Mouse (Mus musculus): ENCODE measurements around the gene Ctu1. TPM values are rescaled to one million over a fixed set of nuclear protein-coding genes. Genes with fewer than 3 reads are reported as not detected.
"Not testable (repeated sequence)": the region's sequence is repeated elsewhere in the genome, so short reads cannot be mapped to it uniquely, and the experiment has no call there.

The Ctu1 gene
- total RNA-seq, 2 experiments from 2014 or later: 12.4 TPM

DNA sequence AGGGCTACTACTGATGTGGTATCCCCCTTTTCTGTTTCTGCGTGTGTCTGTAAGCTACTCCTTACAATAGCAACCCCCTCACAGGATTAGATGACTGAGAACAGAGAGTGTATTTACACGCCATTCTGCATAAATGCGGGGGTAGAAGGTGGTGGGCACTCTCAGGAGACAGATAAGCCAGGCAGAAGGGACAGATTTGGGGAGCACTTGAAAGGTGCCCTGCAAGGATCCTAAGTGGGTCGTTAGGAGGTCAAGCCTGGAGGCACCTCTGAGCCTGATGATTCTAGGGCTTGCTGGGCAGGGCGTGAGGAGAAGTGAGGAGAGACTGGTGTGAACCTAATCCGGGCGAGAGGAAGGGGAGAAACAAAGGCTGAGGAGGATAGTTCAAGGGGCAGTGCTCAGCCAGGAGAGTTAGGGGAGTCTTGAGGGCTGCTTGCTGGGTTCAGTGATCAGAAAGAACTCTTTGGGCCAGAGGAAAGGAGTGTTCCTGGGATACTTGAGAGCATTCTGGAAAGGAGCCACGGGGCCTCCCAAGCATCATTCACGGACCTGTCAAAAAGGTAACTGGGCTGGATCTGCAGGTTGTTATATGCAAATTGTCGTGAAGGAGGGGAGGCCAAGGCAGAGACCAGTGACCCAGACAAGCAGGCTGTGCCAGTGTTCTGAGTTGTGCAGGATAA lies 905 bp downstream of the Ctu1 start:
- no peak for DNase-seq (ENCODE audit: extremely low spot score in 1 of 2, low spot score in 2 of 2)
- intact Hi-C loops (cut with DNase I): no loop called here

DNA sequence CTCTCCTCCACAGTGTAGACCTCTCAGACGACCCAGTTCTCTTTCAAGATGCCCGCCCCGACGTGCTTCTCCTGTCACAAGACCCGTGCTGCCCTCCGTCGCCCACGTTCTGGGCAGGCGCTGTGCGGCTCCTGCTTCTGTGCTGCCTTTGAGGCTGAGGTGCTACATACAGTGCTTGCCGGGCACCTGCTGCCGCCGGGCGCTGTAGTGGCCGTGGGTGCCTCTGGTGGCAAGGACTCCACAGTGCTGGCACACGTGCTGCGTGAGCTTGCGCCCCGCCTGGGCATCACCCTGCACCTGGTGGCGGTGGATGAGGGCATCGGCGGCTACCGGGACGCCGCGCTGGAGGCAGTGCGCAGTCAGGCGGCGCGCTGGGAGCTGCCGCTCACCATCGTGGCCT lies 3.3 kb downstream of the Ctu1 start:
- DNase-seq (ENCODE audit: extremely low spot score in 1 of 2, low spot score in 2 of 2): no peak
- intact Hi-C loops (cut with DNase I): no loop called here

DNA sequence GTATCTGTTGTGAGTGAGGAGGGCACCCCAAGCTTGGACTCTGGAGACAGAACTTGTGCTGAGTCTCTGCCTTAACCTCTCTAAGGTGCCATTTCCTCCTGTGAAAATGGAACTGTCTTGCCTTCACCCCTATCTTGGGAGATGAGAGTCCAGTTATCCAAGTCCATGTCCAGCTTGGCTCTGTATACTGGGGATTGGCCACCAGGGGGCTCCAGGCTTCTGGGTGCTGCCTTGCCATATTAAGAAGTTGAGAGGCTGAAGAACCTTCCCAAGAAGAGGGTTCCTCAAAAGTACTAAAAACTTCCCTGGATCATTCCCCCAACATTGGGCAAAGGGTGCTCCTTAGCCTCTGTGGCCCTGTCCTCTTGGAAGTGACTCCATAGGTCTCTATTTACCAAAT lies 6.7 kb downstream of the Ctu1 start:
- intact Hi-C loops (cut with DNase I): no loop called here
- DNase-seq (ENCODE audit: extremely low spot score in 1 of 2, low spot score in 2 of 2): no peak

DNA sequence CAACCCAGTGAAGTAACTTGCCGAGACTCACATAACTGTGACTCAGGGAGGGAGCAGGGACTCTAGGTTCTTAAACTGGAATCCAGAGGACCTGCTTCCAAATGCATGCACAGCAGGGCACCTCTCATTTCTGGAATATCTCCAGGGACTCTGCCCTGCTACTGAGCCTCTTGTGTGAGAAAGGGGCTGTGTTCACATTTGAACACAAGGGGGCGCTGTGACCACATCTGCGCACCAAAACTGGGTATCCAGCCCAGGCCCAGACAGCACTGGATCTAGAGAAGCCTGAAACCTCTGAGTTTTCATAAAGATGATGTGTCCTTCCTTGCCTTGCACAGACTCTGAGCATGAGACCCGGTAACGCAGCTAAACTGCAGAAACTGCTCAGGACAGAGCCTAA lies 9.1 kb downstream of the Ctu1 start:
- intact Hi-C loops (cut with DNase I): loop anchor here (2.0 to 5.0 kb wide), 2 partner anchors 101 to 214 kb away; partner anchors contain the start of gene Klk10
- DNase-seq (ENCODE audit: extremely low spot score in 1 of 2, low spot score in 2 of 2): peak; percentile 62 to 79

GRCm38 (mm10) chr7:43682511-43682910 lies 10.7 kb downstream of the Ctu1 start:
- intact Hi-C loops (cut with DNase I): loop anchor here (5.0 kb wide), 1 partner anchor 100 kb away; the partner anchor contains the start of gene Klk10
- DNase-seq (ENCODE audit: extremely low spot score in 1 of 2, low spot score in 2 of 2): not testable (repeated sequence)

DNA sequence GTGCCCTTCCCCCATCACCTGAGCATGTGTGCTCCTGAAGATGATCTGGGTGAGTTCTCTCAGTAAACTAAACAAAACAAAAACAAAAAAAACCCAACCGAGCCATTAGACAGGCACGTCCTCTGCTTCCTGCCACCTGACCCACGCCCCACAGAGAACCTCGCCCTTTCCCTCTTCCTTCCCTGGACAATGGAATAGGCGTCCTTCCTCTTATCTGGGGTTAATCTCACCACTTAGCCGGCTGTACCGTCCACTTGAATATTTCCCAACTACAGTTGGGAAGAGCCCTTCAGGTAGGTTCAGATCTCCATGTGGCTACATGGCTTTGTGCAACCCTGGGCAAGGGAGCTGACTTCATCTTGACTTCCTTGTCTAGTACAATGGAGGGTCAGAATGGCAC lies 13.3 kb downstream of the Ctu1 start:
- intact Hi-C loops (cut with DNase I): no loop called here

DNA sequence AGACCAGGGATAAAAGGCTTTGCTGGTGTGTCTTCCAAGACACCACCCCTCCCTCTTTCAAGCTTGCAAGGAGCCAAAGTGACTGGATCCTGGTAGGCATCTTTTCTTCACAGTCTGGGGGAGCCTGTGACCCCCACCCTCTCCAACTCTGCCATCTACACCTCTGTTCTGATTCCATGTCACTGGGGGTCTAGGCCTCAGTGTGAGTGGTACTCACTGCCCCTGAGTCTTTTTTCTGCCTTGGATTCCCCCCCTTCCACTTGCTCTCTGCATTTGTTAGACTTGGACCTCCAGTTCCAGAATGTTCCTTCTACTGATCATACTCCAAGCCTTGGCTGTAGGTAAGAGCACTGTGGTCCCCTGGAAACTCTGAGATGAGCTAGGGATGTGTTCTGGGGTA lies 18.3 kb downstream of the Ctu1 start, which contains the start of gene Klk14:
Gene Klk14, plus strand, starts transcription at position 301 of the 400 bp plus-strand sequence.
- no peak for DNase-seq (ENCODE audit: extremely low spot score in 1 of 2, low spot score in 2 of 2)

More for the DNA sequence above, 13.3 kb downstream of the Ctu1 start:
- DNase-seq (ENCODE audit: extremely low spot score in 1 of 2, low spot score in 2 of 2): no peak

DNA sequence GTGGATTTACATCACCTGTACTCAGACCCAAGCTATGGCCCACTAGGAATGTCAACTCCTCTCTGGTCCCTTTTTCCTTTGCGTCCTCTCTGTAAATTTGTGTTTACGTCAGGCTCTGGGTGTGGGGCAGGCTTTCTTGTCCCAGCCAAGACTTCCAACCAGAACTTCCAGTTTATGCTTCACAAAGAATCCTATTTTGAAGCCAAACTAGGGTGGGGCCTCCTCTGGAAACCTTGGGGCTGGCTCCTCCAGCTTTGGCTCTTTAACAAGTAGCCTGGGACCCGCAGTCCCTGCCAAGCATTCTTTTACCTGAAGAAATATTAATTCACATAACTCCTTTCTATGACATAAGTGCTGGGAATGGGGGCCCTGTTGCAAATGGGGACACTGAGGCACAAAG lies 38.2 kb downstream of the Ctu1 start:
- intact Hi-C loops (cut with DNase I): no loop called here
- no peak for DNase-seq (ENCODE audit: extremely low spot score in 1 of 2, low spot score in 2 of 2)

More for the DNA sequence above, 18.3 kb downstream of the Ctu1 start, which contains the start of gene Klk14:
- intact Hi-C loops (cut with DNase I): no loop called here

DNA sequence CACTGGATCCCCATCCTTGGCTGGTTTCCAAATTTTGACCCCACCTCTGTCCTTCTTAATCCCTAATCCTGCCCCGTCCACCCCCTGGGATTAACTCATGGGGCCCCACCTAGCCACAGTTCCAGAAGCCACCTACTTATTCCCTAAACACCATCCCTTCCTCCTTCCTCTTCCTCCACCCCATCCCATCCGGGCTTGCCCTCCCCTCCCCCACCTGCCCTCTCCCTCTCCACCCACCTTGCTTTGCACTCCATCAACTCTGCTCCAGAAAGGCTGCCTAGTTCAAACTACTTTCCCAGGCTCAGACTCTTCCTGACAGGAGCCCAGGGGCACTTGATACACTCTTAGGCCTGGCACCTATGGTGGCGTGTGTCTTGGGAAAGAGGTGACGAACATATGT lies 40.5 kb downstream of the Ctu1 start, which contains the start of gene Klk13:
Gene Klk13, plus strand, starts transcription at position 301 of the 400 bp plus-strand sequence.
- DNase-seq (ENCODE audit: extremely low spot score in 1 of 2, low spot score in 2 of 2): no peak
- intact Hi-C loops (cut with DNase I): no loop called here

DNA sequence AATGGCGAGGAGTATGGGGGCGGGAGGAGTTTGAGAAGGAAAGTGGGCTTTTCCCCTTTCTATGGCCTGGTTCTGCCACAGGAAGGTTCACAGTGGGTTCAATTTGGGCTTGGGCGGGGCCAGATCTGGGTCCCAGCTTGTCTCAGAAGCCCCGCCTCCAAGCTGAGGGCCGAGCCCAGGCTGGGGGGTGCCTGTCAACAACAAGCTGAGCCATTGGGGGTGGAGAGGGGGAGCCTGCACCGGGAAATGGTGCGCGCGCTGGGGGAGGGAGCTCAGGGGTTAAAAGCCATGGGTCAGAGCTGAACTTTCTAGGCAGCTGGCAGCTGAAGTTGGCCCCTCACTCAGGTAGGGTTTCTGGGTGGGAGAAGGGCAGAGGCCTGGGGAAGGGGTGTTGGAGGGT lies 41.1 kb downstream of the Ctu1 start:
- no peak for DNase-seq (ENCODE audit: extremely low spot score in 1 of 2, low spot score in 2 of 2)
- intact Hi-C loops (cut with DNase I): no loop called here

DNA sequence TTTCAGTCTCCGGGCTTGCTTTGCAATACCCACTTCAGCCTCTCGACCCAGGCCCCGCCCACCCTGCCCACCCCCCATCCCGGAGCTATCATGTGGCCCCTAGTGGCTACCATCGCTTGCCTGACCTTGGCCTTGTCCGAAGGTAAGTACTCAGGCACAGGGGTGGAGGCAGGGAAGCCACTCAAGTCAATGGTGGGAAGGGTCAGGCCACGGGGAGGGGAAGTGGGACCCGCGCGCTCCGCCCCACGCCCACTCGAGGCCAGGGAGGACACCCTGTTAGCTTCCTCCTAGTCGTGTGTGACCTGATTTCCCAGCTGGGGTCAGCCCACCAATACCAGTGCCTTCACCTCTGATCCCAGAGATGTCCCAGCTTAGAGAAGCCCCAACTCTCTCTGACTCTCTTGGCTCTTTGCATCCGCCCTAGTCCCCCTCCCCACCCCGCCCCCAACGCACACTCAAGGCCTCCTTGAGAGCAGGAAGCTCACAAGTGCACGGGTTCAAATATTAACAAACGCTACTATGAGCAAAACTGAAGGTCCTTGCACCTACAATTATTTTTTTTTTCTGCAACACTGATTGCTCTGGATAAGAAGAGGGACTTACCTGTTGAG lies 42.0 kb downstream of the Ctu1 start:
- intact Hi-C loops (cut with DNase I): no loop called here
- DNase-seq (ENCODE audit: extremely low spot score in 1 of 2, low spot score in 2 of 2): no peak

Other genes with a start within 250 kb of the Ctu1 start
- gene Lim2, start 244.3 kb upstream of the Ctu1 start, total RNA-seq (2021): not detected
- not detected for gene Nkg7, start 234.9 kb upstream of the Ctu1 start, total RNA-seq (2021)
- gene Cldnd2, start 231.2 kb upstream of the Ctu1 start, total RNA-seq (2021): not detected
- 10 to 100 TPM; 52.2 to 55.8 TPM for gene Etfb, start 227.9 kb upstream of the Ctu1 start, total RNA-seq (2021)
- gene Gm45233, start 227.9 kb upstream of the Ctu1 start, total RNA-seq (2021): 1 to 10 TPM in 1 of 2 experiments, under 1 TPM in 1; 0.79 to 1.4 TPM
- gene Vsig10l, start 208.9 kb upstream of the Ctu1 start, total RNA-seq (2021): 1 to 10 TPM; 4.4 TPM
- 10 to 100 TPM; 46.4 to 47.7 TPM for gene Iglon5, start 181.9 kb upstream of the Ctu1 start, total RNA-seq (2021)
- not detected for gene 4931406B18Rik, start 166.1 kb upstream of the Ctu1 start, total RNA-seq (2021)
- 1 to 10 TPM; 6.3 to 6.7 TPM for gene Cd33, start 127.6 kb upstream of the Ctu1 start, total RNA-seq (2021)
- 1 to 10 TPM; 5.1 to 5.8 TPM for gene Zfp658, start 109.8 kb upstream of the Ctu1 start, total RNA-seq (2021)
- gene Zfp719, start 92.4 kb upstream of the Ctu1 start, total RNA-seq (2021): 10 to 100 TPM; 17.1 to 26.4 TPM
- gene Zfp819, start 64.8 kb upstream of the Ctu1 start, total RNA-seq (2021): not detected
- gene Ceacam18, start 37.3 kb upstream of the Ctu1 start, total RNA-seq (2021): under 1 TPM in 1 of 2 experiments, not detected in 1; 0.18 TPM
- gene Siglece, start 11.9 kb upstream of the Ctu1 start, total RNA-seq (2021): 1 to 10 TPM; 1.1 TPM
- gene Klk14, start 18.4 kb downstream of the Ctu1 start, total RNA-seq (2021): not detected
- not detected for gene Klk13, start 40.6 kb downstream of the Ctu1 start, total RNA-seq (2021)
- not detected for gene Klk12, start 96.9 kb downstream of the Ctu1 start, total RNA-seq (2021)
- not detected for gene Klk11, start 102.6 kb downstream of the Ctu1 start, total RNA-seq (2021)
- not detected for gene Klk10, start 109.0 kb downstream of the Ctu1 start, total RNA-seq (2021)
- gene Klk9, start 119.9 kb downstream of the Ctu1 start, total RNA-seq (2021): not detected
- 1 to 10 TPM; 6.7 to 6.9 TPM for gene Klk8, start 125.6 kb downstream of the Ctu1 start, total RNA-seq (2021)
- gene Klk7, start 139.3 kb downstream of the Ctu1 start, total RNA-seq (2021): not detected
- gene Klk6, start 152.5 kb downstream of the Ctu1 start, total RNA-seq (2021): not detected
- not detected for gene Klk5, start 170.0 kb downstream of the Ctu1 start, total RNA-seq (2021)
- not detected for gene Klk4, start 209.1 kb downstream of the Ctu1 start, total RNA-seq (2021)